Mouse (Mus musculus) cerebellum, adult 2 months (tissue): Measurements from ENCODE around the gene Ank3. TPM values are rescaled to one million over a fixed set of nuclear protein-coding genes. Genes with fewer than 3 reads are reported as not detected.

ENCODE experiments used
- DNase-seq, 2 experiments: peaks; one replicate each; pipeline ENCODE4 v3.0.0; 2021
- H3K27ac ChIP-seq: fragments of 200-500 bp; 2 replicates; pipeline ENCODE4 v1.5.1; 2012; ENCODE audit warnings: low read length, control low read depth, inconsistent platforms; ENCODE audit not compliant: insufficient read depth
- H3K27me3 ChIP-seq: fragments of 200-500 bp; 2 replicates; pipeline ENCODE4 v1.6.1; 2012; ENCODE audit warnings: inconsistent platforms, mild to moderate bottlenecking, low read length, moderate library complexity; ENCODE audit not compliant: control insufficient read depth, insufficient read depth
- H3K4me1 ChIP-seq: fragments of 200-500 bp; 2 replicates; pipeline ENCODE4 v1.6.1; 2011; ENCODE audit warnings: low read length; ENCODE audit not compliant: control insufficient read depth, insufficient read depth
- H3K4me3 ChIP-seq: fragments of 200-500 bp; replicated peaks from 2 replicates; pipeline ENCODE3; 2011; ENCODE audit warnings: mild to moderate bottlenecking, low read depth, low read length, control low read depth; ENCODE audit not compliant: insufficient read depth
- CTCF ChIP-seq: fragments of 200-500 bp; IDR thresholded peaks from 2 replicates; pipeline ENCODE4 v1.5.1; 2011; ENCODE audit warnings: low read depth, mild to moderate bottlenecking, control low read depth, low read length, moderate library complexity, borderline replicate concordance; ENCODE audit not compliant: insufficient read depth
- POLR2A ChIP-seq: fragments of 200-500 bp; IDR thresholded peaks from 2 replicates; pipeline ENCODE4 v1.6.1; 2011; ENCODE audit warnings: low read length, control low read depth, borderline replicate concordance; ENCODE audit not compliant: insufficient read depth
- WGBS: fragments of 180-500 bp; shearing (Covaris S2); methylation state at CpG from one replicate; pipeline ENCODE4 v1.1.7; 2018; 5-methylcytosine and 5-hydroxymethylcytosine counted together
- polyA plus RNA-seq: library from polyadenylated mRNA; depleted of rRNA; stranded (reverse); fragments of >200 nt; gene quantifications from 2 replicates; pipeline ENCODE4 v1.2.3, GENCODE M21; 2012

The Ank3 gene
- polyA plus RNA-seq, 1 experiment: 239 TPM

DNA sequence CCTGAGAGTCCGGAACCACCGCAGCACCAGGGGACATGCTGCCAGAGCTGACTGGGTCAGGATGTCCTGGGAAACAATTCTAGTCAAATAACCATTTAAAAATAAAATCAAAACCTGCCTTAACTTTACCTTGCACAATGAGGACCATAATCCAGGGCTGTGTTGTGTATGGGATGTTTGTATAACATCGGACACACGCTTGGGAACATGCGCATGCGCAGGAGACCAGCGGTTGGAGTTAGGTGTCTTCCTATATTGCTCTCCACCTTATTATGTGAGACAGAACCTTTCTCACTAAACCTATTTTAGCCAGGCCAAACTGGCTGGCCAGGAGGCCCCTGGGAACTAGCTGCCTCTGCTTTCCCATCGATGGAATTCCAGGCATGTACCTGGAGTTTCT lies 13.4 kb upstream of the Ank3 start:
- 90% methylated on average over 8 of the region's 8 CpGs for WGBS
- H3K4me1 ChIP-seq: no peaks in the 10 kb centered on the region
- H3K4me3 ChIP-seq: no peak overlapping the region
- no peak overlapping the region for H3K27ac ChIP-seq
- no peak for TF ChIP-seq CTCF
- TF ChIP-seq POLR2A: no peak
- DNase-seq: no peak
- H3K27me3 ChIP-seq: no peaks in the 10 kb centered on the region

DNA sequence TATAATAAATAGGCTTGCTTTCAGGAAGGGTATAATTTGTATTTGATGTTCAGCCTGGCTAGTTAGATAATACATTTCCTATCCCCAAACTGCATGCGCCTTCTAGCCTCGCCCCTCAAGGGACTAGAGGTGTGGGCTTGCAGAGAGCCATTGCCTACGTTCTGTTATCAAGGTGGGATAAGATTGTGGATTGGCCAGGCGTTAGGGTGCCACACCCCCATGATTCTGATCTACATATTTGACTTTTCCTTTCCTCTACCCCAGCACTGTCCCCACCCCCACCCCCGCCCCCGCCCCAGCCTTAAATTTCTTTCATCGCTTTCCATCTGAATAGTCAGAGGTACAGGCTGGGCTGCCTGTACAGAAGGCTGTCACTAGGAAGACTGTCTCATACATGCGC lies 11.8 kb upstream of the Ank3 start:
- TF ChIP-seq POLR2A (no peak), CTCF (no peak)
- 86% methylated on average over 8 of the region's 8 CpGs for WGBS
- Histone ChIP-seq H3K4me3 (no peak overlapping the region), H3K27ac (no peak overlapping the region), H3K4me1 (no peaks in the 10 kb centered on the region), H3K27me3 (no peaks in the 10 kb centered on the region)
- no peak for DNase-seq

DNA sequence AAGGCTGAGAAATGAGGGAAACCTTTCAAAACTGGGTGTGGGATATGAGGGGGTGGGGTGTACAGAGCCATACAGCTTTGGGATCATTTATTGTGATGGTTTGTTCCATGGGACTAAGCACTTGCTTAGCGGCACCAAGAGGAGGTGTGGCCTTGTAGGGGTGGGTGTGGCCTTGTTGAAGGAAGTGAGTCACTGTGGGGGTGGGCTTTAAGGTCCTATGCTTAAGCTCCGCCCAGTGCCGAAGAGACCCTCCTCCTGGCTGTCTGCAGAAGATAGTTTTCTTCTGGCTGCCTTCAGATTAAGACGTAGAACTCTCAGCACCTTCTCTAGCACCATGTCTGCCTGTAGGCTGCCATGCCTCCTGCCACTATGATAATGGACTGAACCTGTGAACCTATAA lies 9.1 kb upstream of the Ank3 start:
- no peak for TF ChIP-seq CTCF
- TF ChIP-seq POLR2A: no peak
- H3K4me3 ChIP-seq: no peak overlapping the region
- DNase-seq: no peak
- 92% methylated on average over 4 of the region's 4 CpGs for WGBS
- H3K27ac ChIP-seq: no peak overlapping the region
- no peaks in the 10 kb centered on the region for H3K4me1 ChIP-seq
- no peaks in the 10 kb centered on the region for H3K27me3 ChIP-seq

DNA sequence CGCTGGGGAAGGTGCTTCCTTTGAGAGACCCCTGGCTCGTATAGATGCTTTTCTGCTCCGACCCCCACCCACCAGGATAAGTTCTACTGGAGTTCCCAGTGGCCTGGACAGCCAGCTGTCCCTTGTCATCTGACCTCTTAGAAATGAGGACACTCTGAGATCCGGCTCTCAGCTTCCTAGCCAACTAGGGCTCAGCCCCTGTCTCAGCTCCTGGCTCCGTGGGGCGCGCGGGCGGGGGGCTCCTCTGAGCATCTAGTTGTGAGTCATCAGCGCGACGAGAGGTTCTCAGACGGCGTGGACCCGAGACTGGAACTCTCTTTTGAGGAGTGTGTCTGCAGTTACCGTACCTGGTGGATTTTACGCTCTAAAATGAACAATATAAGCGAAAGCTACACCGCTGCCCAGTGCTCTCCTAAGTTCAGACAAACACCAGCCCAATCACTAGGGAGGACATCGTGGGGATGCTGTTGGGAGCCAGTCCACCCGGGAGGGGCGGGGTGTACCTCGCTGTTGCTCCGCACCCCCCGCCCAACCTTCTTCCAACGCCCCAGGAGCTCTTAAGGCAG lies 293 bp upstream of the Ank3 start:
- no peak overlapping the region for H3K27ac ChIP-seq
- H3K4me3 ChIP-seq: peak overlapping the region; percentile 51
- no peak for DNase-seq
- no peak for TF ChIP-seq CTCF
- TF ChIP-seq POLR2A: no peak
- 2% methylated on average over 26 of the region's 26 CpGs for WGBS
- H3K4me1 ChIP-seq: no peaks in the 10 kb centered on the region
- peaks cover 8% of the 10 kb centered on the region; the same call in 1 of the 2 replicates for H3K27me3 ChIP-seq

DNA sequence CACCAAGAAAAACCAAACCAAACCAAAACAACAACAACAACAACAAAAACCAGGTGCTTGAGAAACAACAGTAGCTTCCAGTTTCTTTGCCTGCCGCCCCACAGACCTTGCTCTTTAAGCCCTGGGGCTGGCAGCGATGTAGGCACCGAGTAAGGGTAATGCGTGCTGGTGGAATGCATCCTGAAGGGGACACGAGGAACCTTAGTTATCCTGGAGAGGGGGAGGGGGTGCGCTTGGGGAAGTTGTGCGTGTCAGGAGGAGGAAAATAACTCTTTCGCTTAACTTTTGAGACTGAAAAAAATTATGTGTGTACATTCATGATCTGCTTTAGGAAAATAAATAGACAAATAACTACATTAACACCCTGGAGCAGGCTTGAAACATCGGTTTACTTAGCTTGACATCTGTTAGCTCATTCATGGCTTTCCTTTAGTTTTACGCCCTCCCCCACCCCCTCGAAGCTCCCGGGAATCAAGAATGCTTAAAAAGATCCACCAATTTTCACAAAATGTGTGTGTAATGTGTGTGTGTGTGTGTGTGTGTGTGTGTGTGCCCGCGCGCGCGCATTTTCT lies 1.3 kb downstream of the Ank3 start:
- H3K4me1 ChIP-seq: no peaks in the 10 kb centered on the region
- DNase-seq: no peak
- WGBS: 10% methylated on average over 17 of the region's 17 CpGs
- peaks cover 8% of the 10 kb centered on the region; the same call in 1 of the 2 replicates for H3K27me3 ChIP-seq
- H3K4me3 ChIP-seq: peak overlapping the region; percentile 44
- no peak overlapping the region for H3K27ac ChIP-seq
- TF ChIP-seq POLR2A (no peak), CTCF (no peak)

DNA sequence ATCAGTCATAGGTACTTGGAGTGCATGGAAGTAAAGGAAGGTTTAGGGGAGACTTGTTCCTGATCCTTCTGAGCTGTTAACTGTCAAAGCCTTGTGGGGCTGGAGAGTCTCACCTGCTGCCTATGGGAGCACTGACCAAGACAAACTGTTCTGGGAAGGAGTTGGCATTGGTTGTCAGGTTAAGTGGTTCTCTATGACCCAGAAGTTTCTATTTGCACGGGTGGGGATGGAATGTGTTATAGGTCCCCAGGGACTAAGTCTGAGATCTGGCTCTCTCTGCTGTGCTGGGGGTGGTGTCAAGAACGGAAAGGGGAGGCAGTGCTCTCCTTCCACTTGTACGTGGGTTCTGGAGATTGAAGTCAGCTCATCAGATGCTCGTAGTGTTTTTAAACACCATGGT lies 6.9 kb downstream of the Ank3 start:
- Histone ChIP-seq H3K27ac (no peak overlapping the region), H3K4me3 (no peak overlapping the region), H3K4me1 (no peaks in the 10 kb centered on the region), H3K27me3 (no peaks in the 10 kb centered on the region)
- WGBS: 48% methylated on average over 4 of the region's 4 CpGs
- TF ChIP-seq CTCF: no peak
- TF ChIP-seq POLR2A: no peak
- DNase-seq: no peak

DNA sequence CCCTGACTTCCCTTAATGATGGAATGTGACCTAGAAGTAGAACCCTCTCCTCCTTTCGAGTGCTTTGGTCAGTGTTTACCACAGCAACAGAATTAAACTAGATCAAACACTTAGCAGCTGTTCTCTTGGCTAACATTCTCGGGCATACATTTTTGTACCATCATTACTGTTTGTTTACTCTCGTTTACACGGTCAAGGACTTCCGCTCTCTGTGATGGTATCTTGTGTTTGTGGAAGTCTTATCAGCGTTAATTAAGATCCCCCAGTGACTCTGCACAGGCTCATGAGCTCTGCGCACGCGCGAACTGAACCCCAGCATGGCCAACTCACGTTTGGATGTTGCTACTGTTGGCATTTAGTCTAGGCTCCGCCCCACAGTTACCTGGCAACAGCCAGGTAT lies 16.3 kb downstream of the Ank3 start:
- 67% methylated on average over 12 of the region's 12 CpGs for WGBS
- Histone ChIP-seq H3K27me3 (no peaks in the 10 kb centered on the region), H3K4me3 (no peak overlapping the region), H3K4me1 (no peaks in the 10 kb centered on the region), H3K27ac (no peak overlapping the region)
- no peak for DNase-seq
- TF ChIP-seq CTCF (no peak), POLR2A (no peak)

DNA sequence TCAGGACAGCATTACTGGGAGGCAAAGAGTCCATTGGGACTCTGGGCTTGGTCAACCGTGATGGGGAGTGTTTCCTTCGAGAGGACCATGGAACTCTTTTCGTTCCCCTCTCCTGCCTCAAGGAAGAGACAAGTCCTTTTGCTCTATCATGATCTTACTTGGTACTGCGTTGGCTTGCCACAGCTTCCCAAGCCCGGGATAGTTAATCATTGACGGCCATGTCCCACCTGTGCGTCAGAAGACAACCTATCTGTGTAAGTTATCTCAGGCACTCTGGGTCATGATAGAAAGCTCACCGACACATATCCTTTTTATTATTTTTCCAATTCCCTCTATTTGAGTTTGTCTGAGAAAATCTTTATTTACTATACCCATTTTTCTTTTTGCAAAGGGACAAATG lies 20.1 kb downstream of the Ank3 start:
- no peak for DNase-seq
- no peaks in the 10 kb centered on the region for H3K27me3 ChIP-seq
- no peak overlapping the region for H3K4me3 ChIP-seq
- no peak for TF ChIP-seq POLR2A
- TF ChIP-seq CTCF: no peak
- no peaks in the 10 kb centered on the region for H3K4me1 ChIP-seq
- WGBS: 89% methylated on average over 8 of the region's 8 CpGs
- H3K27ac ChIP-seq: no peak overlapping the region

DNA sequence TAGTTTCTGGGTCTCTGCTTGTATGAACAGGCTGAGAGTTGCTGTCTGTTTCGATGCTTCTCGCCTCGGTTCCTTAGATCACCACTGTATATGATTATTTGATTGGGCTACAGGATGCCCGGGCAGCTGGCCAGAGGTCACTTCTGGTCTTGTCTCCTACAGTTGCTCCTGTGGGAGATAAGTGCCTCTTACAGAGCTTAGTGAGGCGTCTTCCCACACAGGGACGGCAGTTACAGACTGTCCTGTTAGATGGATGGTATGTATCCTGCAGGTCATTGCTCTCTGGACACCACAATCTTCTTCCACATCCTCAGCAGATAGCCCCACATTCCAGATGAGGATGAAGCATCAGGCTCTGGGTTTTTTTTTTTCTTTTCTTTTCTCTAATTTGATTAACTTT lies 21.7 kb downstream of the Ank3 start:
- DNase-seq: no peak
- TF ChIP-seq CTCF (no peak), POLR2A (no peak)
- no peaks in the 10 kb centered on the region for H3K27me3 ChIP-seq
- 58% methylated on average over 6 of the region's 6 CpGs for WGBS
- no peak overlapping the region for H3K27ac ChIP-seq
- H3K4me1 ChIP-seq: no peaks in the 10 kb centered on the region
- no peak overlapping the region for H3K4me3 ChIP-seq
